Mouse (Mus musculus) urinary bladder, postnatal 4 days (tissue): Measurements from ENCODE around the gene Tmem88.

Source experiments
- DNase-seq, 2 experiments: peaks; one replicate each; pipeline ENCODE4 v3.0.0; 2021 to 2022; ENCODE audit warnings: low spot score in 2 of 2

Gene Tmem88

GRCm38 (mm10) chr11:69398059-69398458, at the start of gene Tmem88:
Gene Tmem88 (minus strand): TSS chr11:69398234.
- DNase-seq, result no peak

- DNase-seq, result no peak
Measured at GRCm38 (mm10) chr11:69447299-69447698, 49.3 kb upstream of the Tmem88 start.

GRCm38 (mm10) chr11:69443328-69443727, 45.3 kb upstream of the Tmem88 start:
- no peak for DNase-seq

GRCm38 (mm10) chr11:69437291-69437690, 39.3 kb upstream of the Tmem88 start:
- DNase-seq, result no peak

GRCm38 (mm10) chr11:69433189-69433588, 35.2 kb upstream of the Tmem88 start:
- DNase-seq, result no peak

- no peak for DNase-seq
Measured at GRCm38 (mm10) chr11:69432640-69432982, 34.6 kb upstream of the Tmem88 start.

GRCm38 (mm10) chr11:69431829-69432639, 34.0 kb upstream of the Tmem88 start:
- peak in 1 of 2 experiments; percentile 50 for DNase-seq

GRCm38 (mm10) chr11:69430631-69431030, 32.6 kb upstream of the Tmem88 start:
- DNase-seq, result no peak

GRCm38 (mm10) chr11:69429313-69429712, 31.3 kb upstream of the Tmem88 start:
- DNase-seq, result peak in 1 of 2 experiments; percentile 28

- DNase-seq, result peak; percentile 38 to 72
Measured at GRCm38 (mm10) chr11:69428751-69429150, 30.7 kb upstream of the Tmem88 start.

GRCm38 (mm10) chr11:69426246-69426645, 28.2 kb upstream of the Tmem88 start:
- DNase-seq, result no peak

- DNase-seq, result no peak
Measured at GRCm38 (mm10) chr11:69423885-69424284, 25.9 kb upstream of the Tmem88 start.

GRCm38 (mm10) chr11:69422842-69423241, 24.8 kb upstream of the Tmem88 start:
- DNase-seq, result peak in 1 of 2 experiments; percentile 15

- no peak for DNase-seq
Measured at GRCm38 (mm10) chr11:69421131-69421977, 23.3 kb upstream of the Tmem88 start.

GRCm38 (mm10) chr11:69420554-69421000, 22.5 kb upstream of the Tmem88 start:
- DNase-seq, result no peak

- peak in 1 of 2 experiments; percentile 44 for DNase-seq
Measured at GRCm38 (mm10) chr11:69419813-69420553, 21.9 kb upstream of the Tmem88 start.

- DNase-seq, result peak in 1 of 2 experiments; percentile 35
Measured at GRCm38 (mm10) chr11:69419443-69419812, 21.4 kb upstream of the Tmem88 start.

- DNase-seq, result peak; percentile 91
Measured at GRCm38 (mm10) chr11:69418481-69419442, 20.7 kb upstream of the Tmem88 start.

GRCm38 (mm10) chr11:69417449-69418384, 19.7 kb upstream of the Tmem88 start:
- DNase-seq, result peak; percentile 94 to 97
